Mouse (Mus musculus) CD8-positive naive resting alpha-beta T cell, adult 2 months (primary cell): Measurements from ENCODE around the gene Col5a2.
"Not testable (repeated sequence)": the region's sequence is repeated elsewhere in the genome, so short reads cannot be mapped to it uniquely, and the experiment has no call there.

Experiments used
- DNase-seq, 2 experiments: peaks; one replicate each; pipeline ENCODE4 v3.0.0; 2022; ENCODE audit warnings: low read depth in 2 of 2, low spot score in 2 of 2

Gene Col5a2

DNA sequence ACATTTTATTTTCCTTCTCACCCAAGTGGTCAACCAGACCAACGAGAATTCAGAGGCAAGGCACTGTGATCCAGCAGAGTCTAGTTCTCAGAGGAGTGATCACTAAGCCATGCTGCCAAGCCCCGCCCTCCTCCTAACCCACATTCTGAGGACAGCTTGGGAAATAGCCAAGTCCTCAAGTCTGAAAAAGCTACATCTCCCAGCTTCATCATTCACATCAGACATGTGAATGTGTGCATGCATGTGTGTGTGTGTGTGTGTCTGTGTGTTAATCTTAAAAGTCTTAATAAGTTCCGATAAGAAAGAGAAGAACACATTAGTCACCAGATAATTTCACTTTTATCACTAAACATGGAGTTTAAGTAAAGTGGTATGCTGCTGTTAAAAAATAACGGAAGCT lies 72.6 kb downstream of the Col5a2 start:
- no peak for DNase-seq

DNA sequence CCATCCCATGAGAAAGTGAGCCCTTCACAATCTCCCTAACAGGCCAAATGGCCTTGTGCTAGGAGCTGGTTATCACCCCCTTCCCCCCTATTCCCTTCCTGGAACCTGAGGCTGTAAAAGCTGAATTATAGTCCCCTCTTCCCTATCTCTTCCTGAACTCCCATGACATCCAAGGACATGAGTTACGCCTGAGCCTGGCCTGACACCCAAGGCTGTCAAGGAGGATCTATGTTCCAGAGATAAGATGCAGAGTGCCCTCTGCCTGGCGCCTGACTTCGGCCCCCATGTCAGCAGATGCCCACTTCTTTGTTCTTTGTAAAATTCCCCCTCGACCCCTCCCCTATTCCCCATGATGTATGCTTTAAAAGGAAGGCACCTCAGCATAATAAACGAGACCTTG lies 73.9 kb downstream of the Col5a2 start:
- not testable (repeated sequence) for DNase-seq

DNA sequence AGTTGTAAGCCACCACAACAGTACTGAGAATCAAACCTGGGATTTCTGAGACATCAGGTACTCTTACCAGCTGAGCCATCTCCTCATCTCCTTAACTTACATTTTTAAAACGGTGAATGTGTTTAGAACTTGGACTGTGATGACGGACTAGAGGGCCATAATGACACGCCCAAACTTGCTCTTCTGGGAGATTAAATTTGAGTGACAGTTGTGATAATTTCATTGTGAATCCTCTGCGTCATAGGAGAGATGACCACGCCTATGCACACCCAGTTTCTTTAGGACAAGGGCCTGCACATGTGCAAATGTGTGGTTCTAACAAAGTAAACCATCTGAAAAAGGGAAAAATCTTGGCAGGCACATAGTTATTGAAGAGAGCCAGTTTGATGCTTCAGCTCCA lies 79.2 kb downstream of the Col5a2 start:
- DNase-seq: no peak

- DNase-seq: no peak
Measured at GRCm38 (mm10) chr1:45420554-45420953, 82.5 kb downstream of the Col5a2 start.

DNA sequence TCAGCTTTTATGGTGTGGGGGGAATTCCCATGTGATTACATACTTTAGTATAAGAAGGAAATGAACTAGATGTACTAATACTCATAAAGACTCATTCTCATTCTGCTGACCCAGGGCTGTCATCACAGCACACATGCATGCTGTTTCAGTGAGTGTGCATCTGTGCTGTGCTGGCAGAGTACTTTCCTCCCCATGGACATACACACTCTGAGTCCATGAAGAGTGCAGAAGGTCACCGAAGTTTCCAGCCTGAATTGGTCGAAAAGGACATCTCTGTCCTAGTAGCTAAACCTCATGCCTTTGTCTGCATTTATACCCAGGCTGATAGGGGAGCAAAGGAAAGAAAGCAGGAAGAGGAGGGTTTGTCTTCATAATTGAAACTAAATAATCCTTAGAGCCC lies 83.2 kb downstream of the Col5a2 start:
- no peak for DNase-seq

- DNase-seq: no peak
Measured at GRCm38 (mm10) chr1:45381866-45382265, 121.2 kb downstream of the Col5a2 start.

- DNase-seq: no peak
Measured at GRCm38 (mm10) chr1:45379992-45380690, 122.9 kb downstream of the Col5a2 start.

DNA sequence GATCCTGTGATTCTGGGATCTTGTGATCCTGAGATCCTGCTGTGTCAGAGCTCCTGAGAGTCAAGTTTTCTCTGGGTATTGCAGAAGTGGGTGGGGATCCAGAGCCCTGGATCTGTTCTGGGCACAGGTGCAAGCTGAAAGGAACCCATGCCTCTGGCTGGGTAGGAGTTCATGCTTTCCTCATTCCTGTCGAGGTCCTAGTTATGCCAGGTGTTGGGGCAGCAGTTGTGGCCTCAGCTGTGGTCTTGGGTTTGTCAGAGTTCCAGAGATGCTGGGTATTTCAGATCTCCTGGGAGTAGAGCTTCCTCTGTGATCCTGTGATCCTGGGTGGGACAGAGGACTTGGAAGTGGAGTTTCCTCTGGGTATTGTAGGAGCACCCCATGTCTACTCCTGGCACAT lies 137.7 kb downstream of the Col5a2 start:
- DNase-seq: no peak

GRCm38 (mm10) chr1:45363274-45363673 lies 139.8 kb downstream of the Col5a2 start:
- DNase-seq: no peak

DNA sequence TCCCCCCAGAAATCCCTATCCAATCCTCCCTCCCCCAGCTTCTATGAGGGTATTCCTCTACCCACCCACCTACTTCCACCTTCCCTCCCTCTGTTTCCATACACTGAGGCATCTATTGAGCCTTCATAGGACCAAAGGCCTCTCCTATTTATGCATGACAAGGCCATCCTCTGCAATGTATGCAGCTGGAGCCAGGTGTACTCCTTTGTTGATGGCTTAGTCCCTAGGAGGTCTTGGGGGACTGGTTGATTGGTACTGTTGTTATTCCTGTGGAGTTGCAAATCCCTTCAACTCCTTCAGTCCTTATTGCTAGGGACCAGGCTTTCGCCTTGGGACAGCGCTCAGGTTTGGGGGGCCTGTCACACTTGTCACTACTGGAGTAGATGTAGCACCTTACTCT lies 143.4 kb downstream of the Col5a2 start:
- no peak for DNase-seq

- no peak for DNase-seq
Measured at GRCm38 (mm10) chr1:45359147-45359546, 143.9 kb downstream of the Col5a2 start.

DNA sequence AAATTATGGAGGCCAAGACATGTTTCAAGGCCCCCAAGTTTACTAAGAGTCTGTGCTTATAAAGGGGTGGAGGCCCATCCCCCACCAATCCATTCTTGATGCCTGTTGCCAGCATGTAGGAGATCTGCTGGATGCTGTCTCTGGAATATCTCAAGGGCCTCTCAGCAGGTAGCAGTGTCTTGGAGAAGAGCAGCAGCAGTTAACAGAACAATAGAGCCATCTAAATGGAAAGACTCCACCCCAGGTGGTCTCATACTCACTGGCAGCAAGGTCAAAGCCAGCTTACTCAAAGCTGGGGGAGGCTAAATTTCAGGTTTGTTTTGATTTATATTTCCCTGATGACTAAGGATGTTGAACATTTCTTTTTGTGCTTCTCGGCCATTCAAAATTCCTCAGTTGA lies 145.1 kb downstream of the Col5a2 start:
- DNase-seq: no peak

GRCm38 (mm10) chr1:45355944-45356343 lies 147.1 kb downstream of the Col5a2 start:
- no peak for DNase-seq

GRCm38 (mm10) chr1:45329149-45329548 lies 173.9 kb downstream of the Col5a2 start:
- no peak for DNase-seq
